Mouse (Mus musculus) mature B cell (primary cell): ENCODE results near the gene Pih1d1.

Experiments
- in situ Hi-C: fragments of 300-500 bp; cut with MboI; formaldehyde crosslinking; loops from 2 replicates; pipeline ENCODE4 v1.14.3; 2019

Pih1d1 gene

GRCm38 (mm10) chr7:45126844-45127699 is 27.0 kb upstream of the Pih1d1 start:
- in situ Hi-C loops = no loop called here

- in situ Hi-C loops = no loop called here
These were observed 26.3 kb upstream of the Pih1d1 start for GRCm38 (mm10) chr7:45127700-45128224.

- in situ Hi-C loops = no loop called here
These were observed 25.4 kb upstream of the Pih1d1 start, which contains the start of gene Rpl13a for GRCm38 (mm10) chr7:45128624-45129246. Gene Rpl13a, minus strand, starts transcription at chr7:45128761.

GRCm38 (mm10) chr7:45129318-45129717 is 24.8 kb upstream of the Pih1d1 start:
- in situ Hi-C loops = no loop called here

- in situ Hi-C loops = loop anchor here (5.0 kb wide), 1 partner anchor 43 kb away; no protein-coding TSS in a partner anchor
These were observed 24.2 kb upstream of the Pih1d1 start for GRCm38 (mm10) chr7:45129776-45130512.

- in situ Hi-C loops = loop anchor here (5.0 kb wide), 1 partner anchor 45 kb away; no protein-coding TSS in a partner anchor
These were observed 22.3 kb upstream of the Pih1d1 start for GRCm38 (mm10) chr7:45131850-45132249.

GRCm38 (mm10) chr7:45133446-45134159 is 20.5 kb upstream of the Pih1d1 start:
- in situ Hi-C loops = loop anchor here (5.0 kb wide), 1 partner anchor 46 kb away; no protein-coding TSS in a partner anchor

GRCm38 (mm10) chr7:45134544-45135026 is 19.5 kb upstream of the Pih1d1 start:
- in situ Hi-C loops = loop anchor here (5.0 kb wide), 1 partner anchor 47 kb away; no protein-coding TSS in a partner anchor

- in situ Hi-C loops = no loop called here
These were observed 18.7 kb upstream of the Pih1d1 start for GRCm38 (mm10) chr7:45135370-45135769.

- in situ Hi-C loops = no loop called here
These were observed 18.0 kb upstream of the Pih1d1 start, which contains the start of the genes Gm45713 and Flt3l for GRCm38 (mm10) chr7:45135993-45136567. Gene Gm45713, minus strand, starts transcription at chr7:45136231. Gene Flt3l, minus strand, starts transcription at chr7:45136432.

GRCm38 (mm10) chr7:45137171-45138006 is 16.7 kb upstream of the Pih1d1 start:
- in situ Hi-C loops = no loop called here

GRCm38 (mm10) chr7:45138403-45138802 is 15.7 kb upstream of the Pih1d1 start:
- in situ Hi-C loops = no loop called here

GRCm38 (mm10) chr7:45139904-45140723 is 14.0 kb upstream of the Pih1d1 start:
- in situ Hi-C loops = no loop called here

GRCm38 (mm10) chr7:45141319-45141718 is 12.8 kb upstream of the Pih1d1 start:
- in situ Hi-C loops = no loop called here

GRCm38 (mm10) chr7:45141914-45142313 is 12.2 kb upstream of the Pih1d1 start:
- in situ Hi-C loops = no loop called here

GRCm38 (mm10) chr7:45144368-45145174 is 9.5 kb upstream of the Pih1d1 start:
- in situ Hi-C loops = no loop called here

- in situ Hi-C loops = no loop called here
These were observed 8.6 kb upstream of the Pih1d1 start for GRCm38 (mm10) chr7:45145460-45145859.

GRCm38 (mm10) chr7:45147267-45147666 is 6.8 kb upstream of the Pih1d1 start:
- in situ Hi-C loops = no loop called here
